Mouse (Mus musculus) yolk sac, embryonic 10.5 days (tissue): ENCODE results near the gene Cables2.
A peak's percentile ranks its signal among the peaks of the same experiment; 100 is the strongest.
"Not testable (repeated sequence)": the region's sequence is repeated elsewhere in the genome, so short reads cannot be mapped to it uniquely, and the experiment has no call there.

Experiments
- DNase-seq: peaks from one replicate; pipeline ENCODE4 v3.0.0-alpha.2; 2017; ENCODE audit warnings: low spot score

Gene Cables2

DNA sequence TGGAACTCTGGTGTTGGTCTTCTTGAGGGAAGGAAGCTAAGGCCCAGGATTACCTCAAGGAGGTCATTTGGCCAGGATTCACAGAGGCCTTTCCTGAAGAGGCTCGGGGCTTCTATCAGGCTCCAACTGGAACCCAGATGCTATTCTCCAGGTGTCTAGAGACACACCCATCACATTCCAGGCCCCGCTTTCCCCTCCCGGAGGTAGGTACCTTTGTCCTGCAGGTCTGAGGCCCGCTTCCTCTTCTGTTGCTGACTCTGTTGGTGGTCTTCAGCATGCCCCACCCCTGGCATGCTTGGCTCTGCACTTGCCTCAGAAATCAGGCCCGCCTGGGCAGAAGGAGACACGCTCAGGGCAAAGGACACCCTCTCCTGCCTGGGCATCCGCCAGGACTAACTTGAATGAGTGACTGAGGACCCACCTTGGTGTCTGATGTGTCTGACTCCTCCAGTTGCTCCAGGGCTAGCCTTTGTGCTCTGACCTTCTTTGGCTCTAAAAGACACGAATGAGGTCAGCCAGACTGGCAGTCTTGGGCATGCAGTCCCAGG, 4.6 kb upstream of the Cables2 start:
- DNase-seq: no peak

DNA sequence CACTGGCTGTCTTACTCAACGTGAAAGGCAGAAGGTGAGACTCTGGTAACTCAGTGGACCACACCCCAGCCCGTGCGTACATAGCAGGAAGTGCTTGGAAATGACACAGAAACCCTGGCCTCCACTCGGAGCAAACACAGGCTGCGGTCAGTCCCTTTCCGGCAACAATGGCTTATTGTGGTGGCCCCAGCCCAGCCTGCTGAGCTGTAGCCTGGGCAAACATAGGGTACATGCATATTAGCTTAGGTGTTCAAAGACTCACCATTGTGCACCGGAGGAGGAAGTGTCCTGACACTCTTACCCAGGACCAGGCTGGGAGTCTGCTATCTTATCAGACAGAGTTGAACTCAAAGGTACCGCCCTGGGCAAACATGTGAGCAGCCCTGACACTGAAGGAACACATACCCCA, 3.6 kb upstream of the Cables2 start:
- DNase-seq: peak; percentile 74

DNA sequence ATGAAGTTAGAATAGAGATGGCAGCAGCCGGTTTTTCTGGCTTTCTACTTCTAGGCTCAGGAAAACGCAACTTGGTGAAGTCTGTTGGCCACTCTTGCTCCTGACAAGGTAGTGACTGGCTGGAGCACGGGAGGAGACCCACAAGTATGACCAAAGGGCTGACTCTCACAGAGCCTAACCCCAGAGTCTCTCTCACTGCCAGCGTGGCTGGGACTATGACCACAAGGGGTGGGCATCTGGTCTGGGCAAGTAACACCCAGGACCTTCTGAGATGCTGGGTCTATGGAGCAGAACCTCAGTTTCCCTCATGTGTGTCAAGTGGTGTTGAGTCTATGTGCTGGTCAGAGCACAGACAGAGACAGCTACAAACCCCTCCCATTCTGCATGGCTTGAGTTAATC, 3.1 kb upstream of the Cables2 start:
- DNase-seq: no peak

DNA sequence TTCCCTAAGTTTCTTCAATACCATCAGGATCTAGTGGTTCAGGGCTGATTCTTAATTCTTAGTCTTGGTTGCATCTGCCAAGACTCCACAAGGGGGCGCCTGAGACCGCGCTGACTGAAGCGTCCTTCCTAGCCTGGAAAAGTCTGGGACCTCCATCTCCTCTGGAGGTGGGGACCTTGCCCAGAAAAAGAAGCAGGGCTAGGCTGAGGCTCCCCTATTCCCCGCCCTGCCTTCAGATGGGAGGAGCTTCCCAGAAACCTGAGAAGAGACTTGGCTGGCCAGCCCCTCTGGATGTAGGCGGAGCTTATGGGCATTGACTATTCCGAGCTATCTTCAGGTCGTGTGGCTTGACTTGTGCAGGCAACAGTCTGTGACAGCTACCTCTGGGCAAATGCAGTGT, 2.5 kb upstream of the Cables2 start:
- peak; percentile 88 for DNase-seq

DNA sequence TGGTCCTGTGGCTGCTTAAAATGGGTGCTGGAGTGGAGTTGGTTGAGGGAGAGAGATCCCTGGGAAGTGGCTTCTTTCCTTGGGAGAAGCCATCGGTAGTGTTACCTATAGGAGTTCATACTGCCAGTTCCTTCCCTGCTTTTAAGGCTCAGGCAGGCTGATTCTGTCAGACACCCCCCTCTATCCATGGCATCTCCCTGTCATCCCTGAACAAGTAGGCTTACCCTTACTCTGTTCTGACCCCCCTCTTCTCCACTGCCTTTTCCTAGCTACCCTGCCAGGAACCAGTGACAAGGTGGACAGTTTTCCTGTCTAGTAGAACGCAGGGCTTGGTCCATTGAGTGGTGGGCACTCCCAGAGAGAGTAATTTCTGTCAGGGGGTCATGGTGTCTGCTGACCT, 1.2 kb upstream of the Cables2 start:
- DNase-seq: no peak

DNA sequence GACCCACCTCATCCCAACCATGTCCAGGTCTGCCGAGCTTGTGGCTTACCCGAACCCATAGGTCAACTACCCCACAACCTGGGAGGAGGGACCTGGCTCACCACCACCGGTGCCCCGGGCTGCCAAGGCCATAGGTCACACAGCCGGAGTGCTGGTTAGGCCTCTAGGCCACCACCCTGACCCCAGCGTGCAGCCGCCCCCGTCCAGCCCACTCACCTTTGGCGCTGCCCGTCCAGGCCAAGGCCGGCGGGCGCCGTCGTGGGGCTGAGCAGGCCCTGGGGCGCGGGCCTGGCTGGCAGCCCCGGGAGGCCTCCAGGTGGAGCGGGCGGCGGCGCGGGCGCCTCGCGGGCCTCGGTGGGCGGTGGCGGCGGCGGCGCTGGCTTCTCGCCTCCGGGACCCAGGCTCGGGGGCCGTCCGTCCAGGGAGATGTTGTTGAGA, 393 bp downstream of the Cables2 start:
- DNase-seq: no peak

DNA sequence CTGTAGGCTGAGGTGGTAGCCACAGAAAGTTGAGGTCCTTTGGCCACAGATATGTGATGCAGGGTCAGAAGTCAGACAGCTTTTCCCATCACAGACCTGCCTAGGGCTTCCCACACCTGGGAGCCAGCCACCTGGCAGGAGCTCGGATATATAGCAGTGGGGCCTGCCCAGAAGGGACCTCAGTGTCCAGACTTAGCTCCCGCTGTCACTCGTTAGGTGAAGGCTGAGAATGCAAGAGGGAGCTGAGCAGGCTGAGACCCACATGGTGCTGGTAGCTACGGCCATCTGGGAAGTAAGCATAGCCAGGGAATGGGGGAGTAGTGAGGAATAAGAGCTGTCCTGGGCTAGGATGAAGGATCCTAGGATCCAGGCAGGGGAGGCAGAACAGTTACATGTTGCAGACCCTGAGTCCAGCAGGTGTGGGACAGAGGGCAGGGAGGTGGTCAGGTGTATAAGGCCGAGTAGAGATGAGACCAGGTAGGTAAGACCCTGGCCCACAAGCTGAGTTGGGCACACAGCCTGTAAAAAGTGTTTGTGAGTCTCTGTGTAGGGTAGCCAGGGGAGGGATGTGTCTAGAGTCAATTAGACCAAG, 1.4 kb downstream of the Cables2 start:
- DNase-seq: no peak

DNA sequence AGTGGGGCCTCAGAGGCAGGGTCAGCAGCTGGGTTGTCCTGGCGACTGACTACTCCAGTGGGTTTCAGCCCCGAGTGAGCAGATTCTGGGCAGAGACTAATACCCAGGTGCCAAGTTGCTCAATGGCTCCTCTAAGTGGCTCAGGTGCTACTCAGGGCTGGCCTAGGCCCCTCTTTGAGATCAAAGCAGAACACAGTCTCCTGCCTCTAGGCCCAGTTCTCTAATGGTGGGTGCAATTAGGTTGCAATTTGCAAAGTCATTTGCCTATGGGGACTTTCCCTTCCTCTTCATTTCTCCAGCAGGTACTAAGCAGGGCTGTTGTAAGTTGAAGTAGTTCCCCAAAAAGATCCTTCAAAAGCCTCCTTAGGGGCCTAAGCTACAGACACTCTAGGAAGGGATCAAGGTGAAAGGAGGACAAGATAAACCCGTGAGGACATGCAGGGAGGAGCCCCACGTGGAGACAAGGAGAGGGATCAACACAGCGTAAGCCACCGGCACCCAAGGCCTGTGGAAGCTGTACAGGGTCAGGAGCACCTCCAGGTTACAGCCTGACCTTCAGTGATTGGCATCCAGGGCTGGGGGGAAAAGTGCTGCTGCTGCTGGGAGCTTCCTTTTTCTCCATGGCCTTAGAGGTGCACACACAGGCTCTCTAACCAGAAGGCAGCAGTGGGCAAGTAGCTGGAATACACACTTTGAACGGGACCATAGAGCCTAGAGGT, 2.6 kb downstream of the Cables2 start:
- no peak for DNase-seq

DNA sequence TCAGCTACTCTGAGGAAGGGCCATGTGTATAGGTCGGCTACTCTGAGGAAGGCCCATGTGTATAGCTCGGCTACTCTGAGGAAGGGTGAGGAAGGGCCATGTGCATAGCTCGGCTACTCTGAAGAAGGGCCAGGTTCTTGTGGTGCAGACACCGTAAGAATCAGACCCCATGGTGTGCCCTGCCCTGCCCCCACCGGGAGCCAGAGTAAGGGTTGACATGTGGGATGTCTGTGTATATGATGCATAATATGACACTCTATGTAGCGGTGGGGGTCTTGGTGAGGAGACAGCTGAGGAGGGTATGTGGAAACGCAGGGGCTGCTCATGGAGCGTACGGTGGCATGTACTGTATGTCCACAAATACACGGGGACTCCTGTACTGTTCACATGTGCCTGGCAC, 4.0 kb downstream of the Cables2 start:
- DNase-seq: no peak

DNA sequence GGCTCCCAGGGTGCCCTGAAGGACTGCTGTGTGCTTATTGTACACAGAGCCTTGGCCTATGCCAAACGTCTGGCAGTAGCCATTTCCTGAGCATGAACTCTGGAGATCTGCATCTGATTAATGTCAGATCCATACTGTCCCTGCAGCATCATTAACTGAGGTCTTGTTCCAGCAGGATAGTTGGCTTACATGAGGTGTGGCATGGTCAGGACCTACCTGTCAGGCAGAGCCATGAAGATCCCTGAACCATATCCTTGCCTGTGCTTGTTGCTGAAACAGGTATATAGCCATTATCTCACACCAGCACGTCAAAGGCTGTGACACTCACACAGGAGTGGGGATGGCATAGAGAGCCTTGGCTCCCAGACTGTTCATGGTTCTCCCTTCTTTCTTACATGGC, 5.3 kb downstream of the Cables2 start:
- no peak for DNase-seq

DNA sequence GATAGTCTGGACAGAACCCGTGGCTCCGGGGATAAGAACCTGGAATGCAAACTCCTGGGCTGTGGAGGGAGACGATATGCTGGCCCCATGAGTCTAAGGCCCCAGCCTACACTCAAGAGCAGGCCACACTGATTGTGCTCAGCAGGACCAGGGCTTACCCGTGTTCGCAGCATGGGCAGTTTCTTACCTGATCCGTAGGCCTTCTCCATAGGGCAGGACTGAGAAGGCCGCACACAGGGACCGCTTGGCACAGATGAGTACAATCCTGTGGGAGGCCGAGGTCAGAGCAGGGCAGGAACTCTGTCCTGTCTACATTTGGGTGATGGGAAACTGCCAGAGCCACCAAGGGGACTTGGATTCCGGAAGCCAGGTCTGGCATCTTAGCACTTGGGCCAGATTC, 10.4 kb downstream of the Cables2 start:
- no peak for DNase-seq

DNA sequence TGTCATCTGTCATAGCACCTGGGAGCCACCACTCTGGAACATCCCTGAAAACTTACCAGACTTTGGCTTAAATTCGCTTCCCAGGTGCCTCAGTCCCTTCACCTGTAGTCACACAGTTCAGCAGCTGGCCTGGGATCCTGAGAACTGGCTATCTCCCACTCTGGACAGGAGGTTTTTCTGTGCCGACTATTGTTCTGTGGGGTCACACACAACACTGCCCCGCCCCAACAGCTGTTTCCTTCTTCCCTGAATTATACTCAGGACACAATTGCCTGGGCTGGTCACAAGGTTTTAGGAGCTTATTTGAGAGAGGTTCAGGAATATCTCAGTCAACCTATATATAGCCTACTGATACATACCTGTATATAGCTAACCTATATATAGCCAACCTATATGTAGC, 10.9 kb downstream of the Cables2 start:
- no peak for DNase-seq

DNA sequence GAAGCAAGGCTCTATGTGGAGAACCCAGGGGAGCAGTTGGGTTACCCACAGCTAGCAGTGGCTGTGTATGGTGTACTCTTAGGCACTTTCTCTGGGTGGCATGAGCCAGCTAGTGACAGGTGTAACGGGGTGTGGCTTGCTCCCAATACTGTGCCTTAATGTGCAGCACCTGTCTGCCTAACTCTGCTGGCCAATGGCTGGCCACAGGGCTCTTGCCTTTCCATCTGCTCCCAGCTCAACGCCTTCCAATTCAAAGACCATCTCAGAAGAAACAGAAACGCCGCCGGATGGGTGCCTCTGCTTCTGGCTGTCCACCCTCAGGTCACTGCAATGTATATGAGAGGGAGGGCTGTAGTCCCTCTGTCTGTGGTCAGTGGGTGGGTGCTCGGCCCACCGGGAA, 11.4 kb downstream of the Cables2 start:
- no peak for DNase-seq

DNA sequence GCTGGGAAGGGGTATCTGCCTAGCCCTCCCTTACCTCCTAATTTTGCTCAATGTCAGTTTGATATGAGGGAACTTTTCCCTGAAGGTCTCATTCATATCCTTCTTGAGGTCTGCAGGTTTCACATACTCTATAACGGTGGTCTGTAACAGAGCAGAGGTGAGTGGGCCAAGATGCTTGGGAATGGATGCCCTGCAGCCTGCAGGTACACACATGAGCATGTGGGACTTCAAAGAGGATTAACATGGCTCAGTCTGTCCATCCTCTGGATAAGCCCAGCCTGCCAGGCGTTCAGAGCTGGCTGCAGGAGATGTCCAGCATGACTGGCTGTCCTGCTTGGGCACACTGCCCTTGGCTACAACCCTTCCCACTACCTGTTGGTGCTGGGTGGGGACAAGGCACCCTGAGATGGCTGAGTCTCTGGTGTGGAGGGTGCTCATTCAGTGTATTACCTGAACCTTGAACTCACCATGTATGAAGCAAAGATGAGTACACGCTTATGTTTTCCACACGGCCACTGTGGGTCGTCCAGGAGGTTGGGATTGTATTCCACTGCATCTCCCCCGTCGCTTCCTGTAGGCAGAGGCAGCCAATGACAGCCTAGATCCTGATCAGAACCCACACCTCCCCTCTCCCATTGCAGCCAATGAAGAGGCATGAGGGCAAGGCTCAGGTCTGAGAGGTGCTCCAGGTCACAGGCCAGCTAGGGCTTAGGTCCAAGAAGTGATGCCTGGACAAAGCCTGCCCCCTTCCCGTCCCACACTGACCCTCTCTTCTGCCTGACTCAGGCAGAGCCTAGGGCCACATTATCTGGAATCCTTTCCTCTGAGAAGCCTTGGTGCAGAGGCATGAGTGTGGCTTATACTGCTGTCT, 12.5 kb downstream of the Cables2 start:
- DNase-seq: no peak

DNA sequence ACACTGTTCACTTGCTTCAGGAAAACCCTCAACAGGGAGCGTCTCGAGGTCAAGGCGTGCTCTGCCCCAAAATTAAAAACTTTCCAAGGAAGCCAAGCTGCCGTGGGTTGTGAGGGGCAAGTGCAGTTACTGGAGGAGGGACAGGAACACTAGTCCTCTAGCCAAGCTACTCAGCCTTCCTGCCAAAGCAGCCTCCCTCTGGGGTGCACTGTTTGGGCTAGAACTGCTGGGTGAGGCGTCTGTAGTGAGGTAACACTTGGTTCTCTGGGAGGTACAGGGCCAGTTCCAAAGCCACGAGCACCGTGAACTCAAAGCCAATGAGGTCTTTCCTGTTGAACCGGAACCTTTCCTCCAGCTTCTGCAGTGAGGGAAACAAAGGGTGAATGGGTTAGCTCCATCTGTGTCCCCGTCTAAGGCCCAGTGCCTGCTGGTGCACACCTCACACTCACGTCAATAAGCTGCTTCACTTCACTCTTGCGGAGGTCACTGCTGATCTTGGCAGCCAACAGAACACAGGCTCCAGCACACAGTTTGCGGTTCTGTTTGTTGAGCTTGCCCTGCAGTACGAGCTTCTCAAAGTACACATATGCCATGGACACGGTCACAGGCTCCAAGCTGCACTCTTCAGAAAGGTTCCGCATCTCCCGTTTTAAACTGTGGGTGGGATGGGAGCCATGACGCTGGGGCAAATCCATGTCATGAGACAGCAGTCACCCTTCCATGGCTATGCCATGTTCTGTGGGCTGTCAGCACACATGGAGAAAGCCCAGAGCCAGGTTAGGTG, 13.3 kb downstream of the Cables2 start:
- DNase-seq: not testable (repeated sequence)

DNA sequence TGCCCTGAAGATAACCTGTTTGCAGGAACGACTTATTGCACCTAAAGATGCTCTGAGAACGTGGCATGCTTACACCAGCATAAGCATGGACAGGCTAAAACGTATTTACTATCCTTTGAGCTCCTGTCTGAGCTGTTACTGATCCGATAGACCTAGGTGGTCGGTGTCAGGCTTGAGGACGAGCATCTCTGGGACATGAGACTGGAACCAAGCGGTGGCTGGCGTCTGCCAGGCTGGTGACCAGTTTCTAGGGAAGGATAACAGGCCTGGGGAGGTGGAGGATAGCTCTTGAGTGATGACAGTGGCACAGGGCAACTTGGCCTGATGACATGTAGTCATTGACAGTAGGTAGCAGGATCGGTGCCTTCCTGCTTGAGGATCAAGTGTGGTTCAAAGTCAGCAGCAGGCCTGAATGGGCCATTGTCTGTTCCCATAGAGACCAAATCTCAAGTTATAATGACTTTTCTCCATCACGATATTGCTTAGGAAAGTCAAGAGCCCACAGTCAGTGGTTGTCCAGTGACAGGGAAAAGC, 14.3 kb downstream of the Cables2 start:
- not testable (repeated sequence) for DNase-seq

DNA sequence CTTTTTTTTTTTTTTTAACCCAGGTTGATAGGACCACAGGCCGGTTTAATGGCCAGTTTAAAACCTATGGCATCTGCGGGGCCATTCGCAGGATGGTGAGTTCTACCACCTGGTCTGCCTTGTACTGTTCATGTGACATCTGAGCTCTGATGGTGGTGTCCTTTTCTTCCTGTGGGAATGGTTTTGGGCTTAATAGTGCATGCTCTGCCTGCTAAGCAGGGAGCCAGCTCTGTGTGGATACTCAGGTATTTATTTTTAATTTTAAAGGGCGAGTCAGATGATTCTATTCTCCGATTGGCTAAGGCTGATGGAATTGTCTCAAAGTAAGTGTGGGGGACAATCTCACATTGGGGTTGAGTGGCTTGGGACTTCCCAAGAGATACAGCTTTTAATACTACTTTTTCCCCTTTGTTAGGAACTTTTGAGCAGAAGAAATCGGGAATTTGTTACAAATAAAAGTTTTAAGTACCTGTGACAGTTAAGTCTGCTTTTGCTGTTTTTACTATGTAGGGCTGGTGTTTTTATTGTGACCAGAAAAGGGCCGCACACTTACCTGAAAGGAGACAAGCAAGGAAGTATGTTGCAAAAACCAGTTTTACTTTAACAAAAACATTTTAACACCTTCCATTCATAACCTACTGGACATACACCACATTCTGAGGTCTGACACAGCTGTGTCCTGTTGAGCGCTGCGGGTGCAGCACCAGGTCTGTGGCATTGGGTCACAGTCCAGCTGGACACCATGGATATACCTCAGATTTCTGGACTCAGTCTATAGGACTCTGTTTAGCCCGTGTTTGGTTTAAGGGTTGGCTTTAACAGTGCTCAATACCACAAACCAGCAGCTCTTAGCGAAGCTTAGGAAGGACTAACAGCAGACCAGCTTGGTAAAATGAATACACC, 15.1 kb downstream of the Cables2 start:
- DNase-seq: no peak

DNA sequence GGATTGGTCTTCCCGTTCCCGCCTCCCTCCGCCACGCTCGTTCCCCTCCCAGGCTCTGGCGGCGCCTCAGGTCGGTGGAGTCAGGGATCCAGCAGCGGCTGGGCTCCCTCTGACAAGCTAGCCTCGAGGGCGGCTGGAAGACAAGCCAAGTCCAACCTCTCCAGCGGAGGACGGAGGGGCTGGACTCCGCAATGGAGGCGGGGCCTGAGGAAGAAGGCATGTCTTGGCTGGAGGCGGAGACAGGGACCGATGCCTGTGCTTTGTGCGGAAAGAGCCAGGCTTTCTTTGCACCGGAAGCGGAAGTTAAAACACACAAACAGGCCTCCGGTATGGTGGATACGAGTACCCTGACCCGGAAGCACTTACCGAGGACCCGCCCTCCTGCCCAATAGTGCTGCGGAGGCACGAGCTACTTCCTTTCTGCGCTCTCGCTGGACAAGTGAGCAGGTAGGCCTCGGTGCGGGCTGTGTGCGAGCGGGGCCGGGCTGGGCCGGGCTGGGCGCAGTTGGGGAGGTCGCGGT, 16.2 kb downstream of the Cables2 start, which contains the start of gene Rps21:
Gene Rps21 (plus strand): TSS at position 377 of the 521 bp plus-strand sequence.
- peak; percentile 100 for DNase-seq

DNA sequence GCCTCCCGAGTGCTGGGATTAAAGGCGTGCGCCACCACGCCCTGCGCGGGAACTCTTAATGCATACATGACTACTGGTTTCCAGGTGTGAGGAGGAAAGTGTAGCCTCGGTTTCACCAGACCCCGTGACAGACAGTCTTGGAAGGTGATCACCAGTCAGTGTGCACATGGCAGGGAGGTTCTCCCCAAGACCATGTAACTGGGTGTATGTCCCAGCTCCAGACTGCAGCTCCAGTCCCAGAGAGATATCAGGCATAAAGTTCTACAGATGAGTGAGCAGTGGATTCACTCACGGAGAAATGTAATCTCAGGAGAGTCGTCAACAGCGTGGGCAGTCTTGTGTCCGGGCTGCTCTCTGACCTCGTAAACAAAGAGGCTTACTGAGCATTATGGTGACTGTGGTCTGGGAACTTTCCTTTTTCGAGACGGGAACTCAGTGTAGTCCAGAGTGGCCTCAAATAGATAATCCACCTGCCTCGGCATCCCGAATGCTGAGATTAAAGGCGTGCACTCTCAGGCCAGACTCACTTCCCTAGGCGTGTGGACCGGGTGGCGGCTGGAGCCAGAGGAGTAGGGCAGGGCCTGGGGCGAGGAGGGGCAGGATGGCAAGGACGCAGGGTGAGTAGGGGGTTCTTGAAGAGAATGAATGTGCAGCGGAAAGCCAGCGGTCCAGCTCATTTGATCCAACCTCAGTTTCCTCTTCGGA, 16.8 kb downstream of the Cables2 start:
- no peak for DNase-seq

DNA sequence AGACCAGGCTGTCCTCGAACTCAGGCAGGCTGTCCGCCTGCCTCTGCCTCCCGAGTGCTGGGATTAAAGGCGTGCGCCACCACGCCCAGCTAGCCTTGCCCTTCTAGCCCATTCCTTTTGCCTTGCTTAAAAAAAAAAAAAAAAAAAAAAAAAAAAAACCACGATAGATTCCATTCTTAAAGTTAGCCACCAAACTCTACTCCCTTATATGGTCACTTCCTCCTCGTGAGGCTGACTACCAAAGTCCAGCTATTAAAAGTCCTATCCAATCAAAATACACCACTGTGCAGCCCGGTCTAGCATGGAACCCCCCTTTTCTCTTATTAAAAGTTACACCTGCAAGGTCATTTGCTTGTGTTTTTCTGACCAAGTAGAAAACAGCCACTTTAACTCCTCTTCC, 17.6 kb downstream of the Cables2 start:
- DNase-seq: no peak
